Mouse (Mus musculus): ENCODE data around the gene Gm31371.
"Not testable (repeated sequence)": the region's sequence is repeated elsewhere in the genome, so short reads cannot be mapped to it uniquely, and the experiment has no call there.

Gm31371 gene

DNA sequence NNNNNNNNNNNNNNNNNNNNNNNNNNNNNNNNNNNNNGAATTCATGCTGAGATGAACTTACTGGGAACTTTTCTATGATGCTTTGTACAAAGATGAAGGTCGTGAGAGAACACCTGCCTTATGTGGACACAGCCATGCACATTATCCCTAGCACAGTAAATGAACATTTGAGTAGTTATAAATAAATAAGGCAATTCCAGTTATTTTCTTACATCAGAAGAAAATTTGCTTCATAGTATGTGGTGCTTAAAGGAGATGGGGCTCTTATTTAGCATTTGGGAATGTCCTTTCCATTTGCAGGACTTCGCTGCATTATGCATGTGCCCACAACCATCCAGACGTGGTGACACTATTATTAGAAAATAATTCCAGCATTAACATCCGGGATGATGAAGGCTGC, at the start of gene Gm31371:
TSS of gene Gm31371 (plus strand) at position 301 of the 400 bp plus-strand sequence.
- not testable (repeated sequence) for DNase-seq (ENCODE audit: low read depth, low spot score)

DNA sequence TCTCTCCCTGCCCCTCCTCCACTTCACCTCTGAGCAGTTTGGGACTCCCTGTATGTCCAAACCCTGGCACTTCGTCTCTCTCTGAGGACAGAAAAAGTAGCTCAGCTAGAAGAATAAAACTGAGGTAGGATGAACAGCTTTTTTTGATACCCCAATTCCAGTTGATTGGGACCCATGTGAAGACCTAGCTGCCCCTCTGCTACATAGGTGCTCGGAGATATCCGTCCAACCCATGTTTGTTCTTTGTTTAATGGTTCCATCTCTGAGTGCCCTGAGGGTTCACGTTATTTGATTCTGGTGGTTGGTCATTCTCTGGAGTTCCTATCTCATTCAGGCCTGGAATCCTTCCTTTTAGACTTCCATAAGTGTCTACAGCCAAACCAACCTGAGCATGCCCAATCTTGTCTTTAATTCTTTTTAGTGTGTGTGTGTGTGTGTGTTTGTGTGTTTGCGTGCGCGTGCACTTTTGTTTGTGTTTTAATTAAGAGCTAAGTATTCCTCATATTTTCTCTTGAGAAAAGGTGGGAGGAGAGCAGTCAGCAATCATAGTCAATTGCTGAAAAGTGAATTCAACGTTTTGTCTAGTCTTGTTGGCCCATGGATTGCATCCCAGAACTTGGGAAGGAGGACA, 3.3 kb downstream of the Gm31371 start:
- not testable (repeated sequence) for DNase-seq (ENCODE audit: low read depth, low spot score)

DNA sequence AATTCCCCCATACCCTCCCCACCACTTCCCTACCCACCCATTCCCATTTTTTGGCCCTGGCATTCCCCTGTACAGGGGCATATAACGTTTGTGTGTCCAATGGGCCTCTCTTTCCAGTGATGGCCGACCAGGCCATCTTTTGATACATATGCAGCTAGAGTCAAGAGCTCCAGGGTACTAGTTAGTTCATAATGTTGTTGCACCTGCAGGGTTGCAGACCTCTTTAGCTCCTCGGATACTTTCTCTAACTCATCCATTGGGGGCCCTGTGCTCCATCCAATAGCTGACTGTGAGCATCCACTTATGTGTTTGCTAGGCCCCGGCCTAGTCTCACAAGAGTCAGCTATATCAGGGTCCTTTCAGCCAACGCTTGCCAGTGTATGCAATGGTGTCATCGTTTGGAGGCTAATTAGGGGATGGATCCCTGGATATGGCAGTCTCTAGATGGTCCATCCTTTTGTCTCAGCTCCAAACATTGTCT, 5.7 kb downstream of the Gm31371 start:
- DNase-seq (ENCODE audit: low read depth, low spot score) = not testable (repeated sequence)

DNA sequence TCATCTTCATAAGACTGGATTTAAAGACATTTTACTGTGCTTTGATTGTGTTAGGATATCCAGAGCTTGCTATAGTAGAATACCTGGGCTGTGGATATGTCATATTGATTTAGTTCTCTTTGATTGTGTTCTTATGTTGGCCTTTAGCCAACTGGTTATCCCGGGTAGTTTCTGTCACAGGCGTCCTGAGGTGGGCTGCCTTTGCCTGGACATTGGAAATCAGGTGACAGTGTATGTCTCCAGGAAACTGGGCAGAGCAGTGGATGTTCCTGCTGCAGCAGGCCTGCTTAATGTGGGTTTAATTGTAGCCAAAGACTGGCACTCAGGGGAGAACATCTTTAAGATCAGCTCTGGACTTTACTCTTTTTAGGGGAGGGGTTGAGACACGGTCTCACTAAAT, 15.9 kb downstream of the Gm31371 start:
- DNase-seq (ENCODE audit: low read depth, low spot score) = not testable (repeated sequence)

DNA sequence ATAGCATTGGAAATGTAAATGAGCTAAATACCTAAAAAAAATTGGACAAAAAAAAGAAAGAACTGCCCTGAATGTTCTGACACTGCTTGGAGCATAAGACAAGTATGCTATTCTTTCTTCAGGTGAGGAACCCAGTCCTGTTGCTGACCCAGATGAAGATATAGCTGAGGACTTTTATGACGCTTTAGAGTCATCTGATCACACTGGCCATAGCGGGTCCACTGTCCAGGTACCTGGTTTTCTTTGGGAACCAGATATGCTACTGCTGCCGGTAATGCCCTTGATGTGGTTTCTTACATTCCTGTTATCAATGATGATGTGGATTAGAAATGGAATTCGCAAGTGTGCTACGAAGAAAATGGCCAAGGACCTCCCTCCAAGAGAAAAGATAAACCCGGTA, 31.1 kb downstream of the Gm31371 start:
- not testable (repeated sequence) for DNase-seq (ENCODE audit: low read depth, low spot score)

DNA sequence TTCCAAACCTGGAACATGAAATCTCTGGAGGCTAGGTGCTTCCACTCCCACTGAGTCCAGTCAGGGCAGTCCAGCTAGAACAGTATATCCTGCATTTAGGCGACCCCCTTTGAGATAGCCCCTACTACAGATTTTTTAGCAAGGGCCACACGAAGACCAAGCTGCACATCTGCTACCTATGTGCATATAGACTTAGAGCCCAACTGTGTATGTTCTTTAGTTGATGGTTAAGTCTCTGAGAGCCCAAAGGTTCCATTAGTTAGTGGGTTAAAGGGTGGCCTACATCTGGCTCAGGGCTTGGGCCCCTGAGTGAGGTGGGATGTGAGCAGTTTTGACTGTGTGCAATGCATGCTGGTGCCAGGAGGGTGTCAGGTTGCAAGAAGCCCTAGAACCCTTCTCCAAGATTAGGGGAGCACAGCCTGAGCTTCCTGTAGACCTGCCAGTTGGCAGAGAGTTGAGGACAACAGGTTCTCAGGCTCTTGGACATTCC, 32.4 kb downstream of the Gm31371 start:
- DNase-seq (ENCODE audit: low read depth, low spot score) = peak; percentile 1

DNA sequence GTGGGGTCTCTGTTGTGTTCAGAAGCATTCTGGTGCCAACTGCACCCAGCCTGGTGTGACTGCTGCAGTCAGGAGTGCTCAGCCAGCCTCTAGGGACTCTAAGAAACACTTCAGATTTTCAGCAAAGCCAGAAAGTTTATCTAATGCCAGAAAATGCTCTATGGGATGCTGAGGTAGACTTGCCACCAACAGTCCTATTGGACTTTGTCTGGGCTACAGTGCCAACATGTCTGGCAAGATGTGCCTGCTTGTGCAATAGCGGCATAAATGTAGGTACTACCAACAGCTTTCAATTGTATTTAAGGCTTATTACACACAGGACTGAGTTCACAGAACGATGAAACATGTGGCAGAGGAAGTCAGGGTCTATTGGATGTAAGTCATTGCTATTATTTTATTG, 57.7 kb downstream of the Gm31371 start:
- DNase-seq (ENCODE audit: low read depth, low spot score) = no peak

DNA sequence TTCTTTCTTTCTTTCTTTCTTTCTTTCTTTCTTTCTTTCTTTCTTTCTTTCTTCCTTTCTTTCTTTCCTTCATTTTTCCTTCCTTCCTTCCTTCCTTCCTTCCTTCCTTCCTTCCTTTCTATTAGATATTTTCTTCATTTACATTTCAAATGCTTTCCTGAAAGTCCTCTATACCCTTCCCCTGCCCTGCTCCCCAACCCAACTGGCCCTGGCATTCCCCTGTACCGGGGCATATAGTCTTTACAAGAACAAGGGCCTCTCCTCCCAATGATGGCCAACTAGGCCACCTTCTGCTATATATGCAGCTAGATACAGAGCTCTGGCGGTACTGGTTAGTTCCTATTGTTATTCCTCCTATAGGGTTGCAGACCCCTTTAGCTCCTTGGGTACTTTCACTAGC, 60.6 kb downstream of the Gm31371 start:
- DNase-seq (ENCODE audit: low read depth, low spot score) = not testable (repeated sequence)

DNA sequence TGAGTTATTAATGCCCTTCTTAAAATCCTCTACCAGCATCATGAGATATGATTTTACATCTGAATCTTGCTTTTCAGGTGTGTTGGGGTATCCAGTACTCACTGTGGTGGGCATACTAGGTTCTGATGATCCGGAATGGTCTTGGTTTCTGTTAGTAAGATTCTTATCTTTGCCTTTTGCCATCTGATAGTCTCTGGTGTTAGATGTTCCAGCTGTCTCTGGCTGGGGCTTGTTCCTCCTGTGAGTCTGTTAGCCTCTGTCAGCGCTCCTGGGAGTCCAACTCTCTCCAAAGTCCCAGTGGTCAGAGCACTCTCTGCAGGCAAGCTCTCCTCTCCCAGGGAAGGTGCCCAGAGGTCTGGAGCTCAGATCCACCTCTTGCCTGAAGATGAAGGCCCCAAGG, 65.0 kb downstream of the Gm31371 start:
- DNase-seq (ENCODE audit: low read depth, low spot score) = not testable (repeated sequence)

DNA sequence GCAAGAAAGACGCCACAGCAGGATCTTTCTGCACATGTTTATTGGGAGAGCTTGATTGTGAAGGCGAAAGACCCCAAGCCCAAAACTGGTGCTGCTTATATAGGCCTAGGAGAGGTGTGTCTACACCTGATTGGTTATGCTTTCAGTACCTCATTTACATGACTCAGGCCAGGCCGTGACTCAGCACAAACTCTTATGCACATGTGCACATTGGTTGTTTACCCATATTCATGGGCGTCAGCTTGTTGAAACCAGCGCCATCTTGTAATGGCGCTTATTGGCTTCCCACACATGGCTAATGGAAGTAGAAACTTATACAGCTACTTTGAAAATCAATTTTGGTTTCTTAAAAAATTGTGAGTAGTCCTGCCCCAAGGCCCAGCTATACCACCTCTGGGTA, 72.0 kb downstream of the Gm31371 start:
- DNase-seq (ENCODE audit: low read depth, low spot score) = not testable (repeated sequence)

Data from CD4-positive, CD25-positive, alpha-beta regulatory T cell, adult 2 months (primary cell).